In genomic region chr16:35623026-35623425, GRCm38 (mm10) we compare ENCODE assay signal across 25 mouse cellular contexts.
"Had no signal": no experiment of that assay in that cellular context is flagged by ENCODE, and none has a peak within 500 bp of the region (broad histone marks: within the 10 kb centered on the region; RNA-seq: fewer than 3 reads in every experiment).

No protein-coding gene starts in this region.

- H3K9ac ChIP-seq: heart, embryonic 12.5 days; hindbrain, embryonic 14.5 days; intestine, embryonic 15.5 days; limb, embryonic 12.5 days; liver, embryonic 13.5 days had no signal

- ATAC-seq: hindbrain, embryonic 16.5 days; inflammation-experienced regulatory T-cells, adult 6 months; intestine, embryonic 15.5 days; intestine, postnatal 0 days had no signal

- DNase-seq: gastrocnemius, adult 2 months; gastrocnemius, postnatal 10 days; gastrocnemius, postnatal 36 days; heart, adult 18-20 months; heart, postnatal 10 days; heart, postnatal 36 days; kidney, adult 18-20 months; kidney, adult 8-10 months; kidney, postnatal 10 days; kidney, postnatal 25 days; kidney, postnatal 4 days; liver; liver, embryonic 13.5 days had no signal

- H3K27ac ChIP-seq: gastrocnemius, adult 2 months; heart, embryonic 10.5 days; hindbrain, embryonic 14.5 days; intestine, embryonic 15.5 days; layer of hippocampus, adult 2 months; left cerebral cortex, adult 2 months; limb, embryonic 10.5 days; limb, embryonic 12.5 days; liver, embryonic 13.5 days had no signal

- H3K9me3 ChIP-seq: heart, embryonic 10.5 days; heart, embryonic 12.5 days; intestine, embryonic 15.5 days; limb, embryonic 10.5 days; limb, embryonic 12.5 days; liver, embryonic 13.5 days had no signal

- H3K36me3 ChIP-seq: heart, embryonic 10.5 days; heart, embryonic 12.5 days; intestine, embryonic 15.5 days; limb, embryonic 10.5 days; limb, embryonic 12.5 days; liver, embryonic 13.5 days had no signal

- H3K4me1 ChIP-seq: heart, embryonic 10.5 days; heart, embryonic 12.5 days; intestine, embryonic 15.5 days; liver, embryonic 13.5 days had no signal

- H3K4me2 ChIP-seq: heart, embryonic 12.5 days; hindbrain, embryonic 14.5 days; intestine, embryonic 15.5 days; limb, embryonic 12.5 days; liver, embryonic 11.5 days; liver, embryonic 13.5 days had no signal

- H3K27me3 ChIP-seq: intestine, embryonic 15.5 days; liver, embryonic 13.5 days had no signal

- H3K4me3 ChIP-seq: gastrocnemius, adult 2 months; heart, embryonic 10.5 days; heart, embryonic 12.5 days; intestine, embryonic 15.5 days; layer of hippocampus, adult 2 months; left cerebral cortex, adult 2 months; limb, embryonic 10.5 days; limb, embryonic 12.5 days; liver, embryonic 13.5 days had no signal
